Mouse (Mus musculus) mouse embryonic stem cell (cell line): ENCODE data around the gene Ccdc169.

Source experiments
- in situ Hi-C, 2 experiments: fragments of 300-500 bp; cut with MboI; formaldehyde crosslinking; loops; 1 replicate in 1 of 2; 3 replicates in 1 of 2; pipeline ENCODE4 v1.14.3; 2019 to 2020; ENCODE audit warnings: low sequenced_read_pairs in 2 of 2, low pct_unique_long_range_greater_than_20kb in 1 of 2, mixed read lengths in 1 of 2; ENCODE audit not compliant: unreplicated experiment in 1 of 2

Gene Ccdc169

GRCm38 (mm10) chr3:55137039-55137438 is at the start of gene Ccdc169:
TSS of gene Ccdc169 (plus strand) at chr3:55137339.
- in situ Hi-C loops: no loop called here

DNA sequence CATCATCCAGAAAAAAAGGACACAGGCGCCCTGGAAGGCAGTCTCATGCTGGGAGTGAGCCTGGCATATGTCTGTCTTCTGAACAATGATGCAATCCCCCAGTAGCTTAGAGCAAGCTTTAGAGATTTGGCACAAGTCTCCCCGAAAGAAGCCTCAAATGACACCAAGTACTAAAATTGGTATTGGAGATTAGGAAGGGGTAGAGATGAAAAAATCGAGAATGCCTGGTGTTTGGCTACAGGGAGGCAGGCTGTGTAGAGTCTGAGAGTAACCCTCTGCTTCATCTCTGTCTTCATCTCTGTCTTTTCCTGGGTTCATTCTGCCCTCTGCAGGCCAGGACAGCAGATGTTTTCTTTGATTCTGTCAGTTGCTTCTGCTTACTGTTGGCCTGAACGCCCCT is 49.8 kb upstream of the Ccdc169 start:
- in situ Hi-C loops: no loop called here

DNA sequence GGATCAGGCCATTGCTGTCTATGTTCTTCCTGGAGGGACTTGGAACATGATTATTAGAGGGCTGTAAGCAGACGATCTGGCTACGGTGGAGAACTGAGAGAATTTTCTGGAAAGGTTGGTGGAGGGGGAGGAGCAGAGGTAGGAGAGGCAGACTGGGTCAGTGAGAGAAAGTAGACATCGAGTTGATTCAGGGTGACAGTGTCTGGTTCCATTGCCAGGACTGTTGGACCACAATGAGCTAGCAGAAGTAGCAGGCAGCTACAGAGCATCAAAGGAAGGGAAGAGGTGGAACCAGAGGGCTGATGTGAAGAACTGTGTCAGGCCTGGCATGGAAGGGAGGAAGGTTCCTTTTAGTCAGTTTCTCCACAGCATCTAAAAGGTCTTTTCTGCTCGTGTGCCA is 48.8 kb upstream of the Ccdc169 start:
- in situ Hi-C loops: no loop called here

- in situ Hi-C loops: no loop called here
These were observed 48.3 kb upstream of the Ccdc169 start for GRCm38 (mm10) chr3:55088843-55089242.

GRCm38 (mm10) chr3:55089291-55089690 is 47.8 kb upstream of the Ccdc169 start:
- in situ Hi-C loops: no loop called here

DNA sequence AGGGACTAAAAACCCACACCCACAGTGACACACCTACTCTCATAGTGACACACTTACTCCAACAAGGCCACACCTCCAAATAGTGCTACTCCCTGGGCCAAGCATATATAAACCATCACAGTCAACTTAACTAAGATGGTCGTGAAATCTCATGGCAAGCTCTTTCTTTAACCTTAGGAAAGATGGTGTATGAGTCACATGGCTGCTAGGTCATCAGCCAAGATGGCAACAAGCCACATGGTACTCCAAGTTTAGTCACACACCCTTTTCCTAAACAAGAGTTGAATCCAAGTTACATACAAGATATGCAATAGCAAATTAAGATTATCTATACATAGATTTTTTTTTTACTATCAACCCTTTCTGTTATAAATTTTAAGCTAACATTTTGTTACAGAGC is 44.0 kb upstream of the Ccdc169 start:
- in situ Hi-C loops: no loop called here

GRCm38 (mm10) chr3:55095968-55096654 is 41.0 kb upstream of the Ccdc169 start:
- in situ Hi-C loops: no loop called here

DNA sequence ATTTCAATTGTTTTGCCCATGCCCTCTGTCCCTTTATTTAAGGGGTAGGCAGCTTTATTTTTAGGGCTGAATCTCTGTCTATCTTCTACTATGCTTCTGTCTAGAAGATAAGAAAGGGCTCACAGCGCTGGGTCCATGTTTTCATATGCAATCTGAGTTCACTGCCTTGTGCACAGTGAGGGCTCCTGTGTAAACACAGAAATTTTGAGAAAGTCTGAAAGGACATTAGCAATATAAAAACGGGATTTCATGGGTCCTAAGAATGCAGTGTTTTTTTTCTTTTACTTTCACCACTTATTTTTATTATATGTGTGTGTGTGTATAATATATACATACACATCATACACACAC is 40.5 kb upstream of the Ccdc169 start:
- in situ Hi-C loops: no loop called here

- in situ Hi-C loops: no loop called here
These were observed 40.0 kb upstream of the Ccdc169 start for GRCm38 (mm10) chr3:55097186-55097585.

DNA sequence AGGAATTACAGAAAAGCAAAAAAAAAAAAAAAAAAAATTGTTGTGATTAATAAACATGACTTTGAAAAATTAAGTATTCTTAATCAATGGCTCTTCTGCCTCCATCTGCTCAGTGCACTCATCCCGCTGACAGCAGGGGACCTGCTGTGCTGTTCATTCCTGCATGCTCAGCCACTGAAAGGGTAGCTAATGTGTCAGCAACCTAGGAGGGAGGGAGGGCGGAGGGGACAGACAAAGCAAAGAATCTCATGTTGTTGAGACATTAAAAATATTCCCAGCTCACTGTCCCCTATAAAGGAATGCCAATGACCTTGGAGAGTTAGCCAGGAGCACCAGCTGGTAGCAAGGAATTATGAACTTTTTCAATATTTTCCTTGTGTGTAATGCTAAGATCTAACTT is 39.1 kb upstream of the Ccdc169 start:
- in situ Hi-C loops: no loop called here

DNA sequence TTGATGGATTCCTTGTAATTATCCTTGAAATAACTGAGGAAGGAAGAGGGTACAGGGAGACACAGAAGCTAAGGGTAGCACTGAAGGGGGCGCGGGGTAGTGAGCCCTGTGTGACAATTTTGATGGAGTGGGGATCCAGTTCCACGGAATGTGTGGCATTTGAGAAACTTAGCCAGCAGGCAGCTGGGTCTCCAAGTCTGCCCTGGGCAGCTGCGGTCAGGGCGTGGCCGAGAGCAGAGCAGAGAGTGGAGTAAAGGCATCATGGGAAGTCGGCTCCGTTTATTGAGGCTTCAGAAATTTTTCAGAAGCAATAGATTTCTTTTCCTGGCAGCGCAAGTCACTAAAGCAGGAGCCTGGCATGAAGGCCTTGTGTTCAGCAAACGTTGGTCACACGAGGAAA is 38.1 kb upstream of the Ccdc169 start:
- in situ Hi-C loops: no loop called here

DNA sequence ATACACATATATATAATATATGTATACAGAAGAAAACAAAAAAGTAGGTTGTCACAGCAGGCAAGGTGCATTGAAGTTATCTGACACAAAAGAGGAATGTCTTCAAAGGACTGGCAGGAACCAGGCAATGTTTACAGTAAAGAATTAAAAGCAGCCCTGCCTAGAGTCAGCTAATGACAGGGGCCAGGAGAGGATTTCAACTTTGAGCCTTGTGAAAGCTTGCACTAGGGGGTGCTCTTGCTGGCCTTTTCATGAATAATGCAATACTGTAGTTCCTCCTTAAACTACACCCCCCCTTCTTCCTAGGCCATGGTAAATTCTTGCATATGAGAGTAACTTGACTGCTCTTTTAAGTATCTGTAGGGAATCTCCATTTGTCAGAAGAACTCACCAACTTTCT is 36.0 kb upstream of the Ccdc169 start:
- in situ Hi-C loops: no loop called here

DNA sequence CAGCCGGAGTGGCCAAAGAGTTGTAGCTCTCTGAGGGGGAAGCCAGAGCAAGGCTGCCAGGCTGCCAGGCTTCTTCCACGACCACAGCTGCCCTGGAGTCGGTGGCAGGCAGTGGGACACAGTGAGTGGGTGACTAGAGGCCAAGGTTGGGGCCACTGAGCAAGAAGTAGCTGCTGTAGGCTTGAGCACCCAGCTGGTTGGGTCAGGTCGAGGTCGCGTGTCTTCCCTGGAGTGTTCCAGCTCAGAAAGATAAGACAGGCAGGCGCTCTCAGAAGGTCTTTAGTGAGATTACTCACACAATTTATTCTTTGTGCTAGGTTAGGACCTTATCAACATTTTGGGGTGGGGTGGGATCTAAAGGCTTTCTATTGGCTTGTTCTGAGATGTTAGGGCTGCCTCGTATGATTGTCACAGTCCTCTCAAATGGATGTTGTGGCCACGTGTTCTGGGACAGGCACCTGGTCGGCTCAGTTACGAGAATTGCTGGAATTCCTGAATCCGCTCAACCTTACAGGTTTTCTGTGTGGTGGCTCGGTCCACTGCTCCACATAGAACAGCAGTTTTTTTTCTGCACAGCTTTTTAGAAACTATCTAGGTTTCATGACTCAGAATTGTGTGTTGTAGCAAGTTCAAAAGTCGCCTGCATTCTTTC is 31.6 kb upstream of the Ccdc169 start:
- in situ Hi-C loops: no loop called here

- in situ Hi-C loops: no loop called here
These were observed 31.1 kb upstream of the Ccdc169 start for GRCm38 (mm10) chr3:55106051-55106450.

DNA sequence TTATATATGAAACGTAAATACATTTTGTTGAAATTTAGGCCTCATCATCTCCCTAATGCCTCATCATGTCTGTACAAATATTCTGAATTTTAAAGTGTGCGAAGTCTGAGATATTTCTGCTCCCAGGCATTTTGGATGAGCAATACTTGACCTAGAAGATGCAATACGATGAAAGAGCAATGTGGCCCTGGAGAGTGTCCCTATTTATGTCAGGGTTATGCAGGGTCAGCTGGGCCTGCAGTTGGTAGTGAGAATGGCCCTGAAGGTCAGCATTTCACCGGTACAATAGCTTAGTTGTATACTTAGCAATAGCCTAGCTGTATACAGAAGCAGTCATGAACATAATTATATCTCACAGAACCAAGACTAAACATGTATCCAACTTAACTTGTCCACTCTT is 28.0 kb upstream of the Ccdc169 start:
- in situ Hi-C loops: no loop called here

- in situ Hi-C loops: no loop called here
These were observed 25.0 kb upstream of the Ccdc169 start, which contains the start of gene Spg20 for GRCm38 (mm10) chr3:55111935-55112709. TSS of gene Spg20 (plus strand) at chr3:55112108.

DNA sequence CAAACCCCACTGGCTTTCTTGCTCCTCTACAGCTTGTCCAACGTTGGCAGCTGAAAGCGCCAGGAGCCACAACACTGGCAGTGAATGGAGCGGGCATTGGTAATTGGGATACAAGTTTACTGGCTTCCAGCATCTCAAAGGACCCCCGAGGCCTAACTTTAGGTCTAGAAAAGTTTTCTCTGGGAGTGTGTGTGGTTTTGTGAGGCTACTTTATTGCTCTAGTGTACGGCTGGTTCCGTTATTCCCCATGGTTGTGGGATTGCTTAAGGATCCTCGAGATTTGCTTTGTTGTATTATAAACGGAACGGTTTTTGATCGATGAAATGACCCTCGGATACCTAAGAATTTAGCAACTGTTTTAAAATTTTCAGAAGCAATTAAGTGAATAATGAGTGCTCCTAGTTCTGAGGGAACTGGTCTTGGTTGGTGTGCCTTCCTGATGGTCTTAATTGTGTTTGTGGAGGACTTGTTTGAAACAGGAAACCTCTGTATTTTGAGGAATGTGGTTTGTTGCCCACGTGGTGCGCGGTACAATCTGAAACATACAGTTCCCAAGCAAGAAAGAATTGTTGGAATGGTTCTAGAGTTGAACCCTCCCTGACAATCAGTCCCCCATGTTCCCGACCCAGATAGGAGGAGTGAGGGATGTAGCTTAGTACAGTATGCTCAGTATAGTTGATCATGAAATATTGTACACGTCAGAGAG is 24.3 kb upstream of the Ccdc169 start:
- in situ Hi-C loops: no loop called here

DNA sequence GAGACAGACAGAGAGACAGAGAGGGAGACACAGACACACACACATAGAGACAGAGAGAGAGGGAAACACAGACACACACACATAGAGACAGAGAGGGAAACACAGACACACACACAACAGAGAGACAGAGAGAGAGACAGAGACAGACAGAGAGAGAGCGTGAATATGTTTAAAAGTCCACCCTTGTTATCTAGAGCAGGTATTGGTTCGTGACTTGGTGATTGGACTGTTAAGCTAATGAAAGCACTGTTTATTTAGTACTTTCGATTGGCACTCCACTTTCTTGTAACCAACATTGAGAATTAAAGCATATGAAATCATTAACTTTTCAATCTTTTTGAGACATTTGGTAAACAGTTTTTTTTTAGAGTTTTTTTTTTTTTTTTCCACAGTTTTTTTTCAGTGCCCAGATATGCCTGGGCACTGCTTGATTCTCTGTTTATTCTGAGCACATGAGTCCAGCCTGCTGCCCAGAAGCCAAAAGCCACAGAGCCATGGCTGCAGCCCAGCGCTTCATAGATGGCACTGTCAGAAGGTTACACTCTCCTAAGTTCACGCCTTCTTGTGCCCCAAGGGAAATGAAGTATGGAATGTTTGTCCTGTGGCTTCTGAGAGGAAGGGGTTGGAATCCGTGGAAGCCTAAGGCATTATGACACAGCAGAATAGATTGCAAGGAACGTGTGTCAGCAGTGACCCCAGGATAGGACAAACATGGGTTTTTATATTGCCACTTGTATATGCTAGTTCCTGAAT is 22.6 kb upstream of the Ccdc169 start:
- in situ Hi-C loops: no loop called here
